In genomic region chr2:28699361-28700335, GRCm38 (mm10) we compare ENCODE assay signal across 8 mouse cellular contexts. TPM values are rescaled to one million over a fixed set of nuclear protein-coding genes. Genes with fewer than 3 reads are reported as not detected.
DNase-seq lines count a peak whose midpoint lies in the region; ATAC-seq and TF ChIP-seq lines count a peak whose summit lies in the region.

TSS of gene Spaca9 (minus strand) at chr2:28699727.
TSS of gene Ak8 (plus strand) at chr2:28700164.

- H3K27ac ChIP-seq in intestine, postnatal 0 days (ENCODE audit: low read depth, low read length), result no peak within 1 kb of the TSS
- H3K27ac ChIP-seq in midbrain, embryonic 12.5 days (replicated peaks), result peak within 1 kb of the TSS; percentile 15; the same call in 1 of the 2 replicates

- WGBS in intestine, postnatal 0 days, result under 1% methylated on average over 53 of the region's 53 CpGs
- WGBS in midbrain, embryonic 12.5 days, result 2% methylated on average over 53 of the region's 53 CpGs

- no peaks in the 10 kb centered on the region for H3K36me3 ChIP-seq in intestine, postnatal 0 days (ENCODE audit: control insufficient read depth, insufficient read depth)
- no peaks in the 10 kb centered on the region for H3K36me3 ChIP-seq in midbrain, embryonic 12.5 days

- TF ChIP-seq CTCF in intestine, postnatal 0 days (IDR thresholded peaks at IDR 0.05; ENCODE audit: low read depth), result no peak

- peak; percentile 78 for ATAC-seq in intestine, postnatal 0 days
- peak; percentile 80 for ATAC-seq in midbrain, embryonic 12.5 days (ENCODE audit: low FRiP score, low read depth)
- ATAC-seq in erythroid progenitor cell, adult 5-6 weeks (replicated peaks; ENCODE audit: low FRiP score, poor library complexity, severe bottlenecking), result no peak

- peak within 1 kb of the TSS; percentile 57 for H3K4me3 ChIP-seq in intestine, postnatal 0 days (ENCODE audit: low read depth, low read length)
- peak within 1 kb of the TSS; percentile 65 for H3K4me3 ChIP-seq in midbrain, embryonic 12.5 days

- no peaks in the 10 kb centered on the region for H3K9me3 ChIP-seq in intestine, postnatal 0 days (ENCODE audit: control insufficient read depth)
- no peaks in the 10 kb centered on the region for H3K9me3 ChIP-seq in midbrain, embryonic 12.5 days

- H3K4me2 ChIP-seq in intestine, postnatal 0 days (replicated peaks; ENCODE audit: low read depth), result peak within 1 kb of the TSS; percentile 97
- peak within 1 kb of the TSS; percentile 96 for H3K4me2 ChIP-seq in midbrain, embryonic 12.5 days (replicated peaks)

- intact Hi-C loops in left cerebral cortex, postnatal 4 days (cut with DNase I), result no loop called here

- H3K4me1 ChIP-seq in intestine, postnatal 0 days (replicated peaks; ENCODE audit: control insufficient read depth, insufficient read depth, low read length), result no peaks in the 10 kb centered on the region; the same call in 1 of the 2 replicates
- H3K4me1 ChIP-seq in midbrain, embryonic 12.5 days, result peaks cover 9% of the 10 kb centered on the region

- H3K9ac ChIP-seq in intestine, postnatal 0 days (ENCODE audit: low read depth, low read length), result peak within 1 kb of the TSS; percentile 43; the same call in 1 of the 2 replicates
- peak within 1 kb of the TSS; percentile 74 for H3K9ac ChIP-seq in midbrain, embryonic 12.5 days (replicated peaks)

- no peaks in the 10 kb centered on the region for H3K27me3 ChIP-seq in intestine, postnatal 0 days (replicated peaks; ENCODE audit: control insufficient read depth, insufficient read depth, low read length)
- peaks cover 35% of the 10 kb centered on the region for H3K27me3 ChIP-seq in midbrain, embryonic 12.5 days

- peak; percentile 85 for DNase-seq in adrenal gland, adult 2 months
- peak; percentile 90 for DNase-seq in embryo, embryonic 10.5 days (ENCODE audit: low spot score)
- DNase-seq in gastrocnemius, postnatal 4 days (ENCODE audit: low spot score in 2 of 2), result peak; percentile 75 to 85
- DNase-seq in left cerebral cortex, postnatal 4 days, result peak; percentile 83
- peak; percentile 35 for DNase-seq in skeletal muscle tissue, adult 2 months (ENCODE audit: low read depth, low spot score)

RNA-seq across cellular contexts. Expression of gene Spaca9, which starts in this region (rescaled TPM):
- under 1 TPM in 1 of 2 experiments, not detected in 1; 0.92 TPM for total RNA-seq in adrenal gland, adult 2 months (2021)
- 0.84 TPM in 1 of 2 replicates, not detected in the other for polyA plus RNA-seq in adrenal gland, adult 2 months (2012; rRNA removed)
- under 1 TPM in 1 of 2 experiments, not detected in 1; 0.88 TPM for total RNA-seq in gastrocnemius, postnatal 4 days (2021)
- 0.60 and 0.86 TPM in 2 replicates for polyA plus RNA-seq in intestine, postnatal 0 days (2015; fragmentation: Nextera tagmentation; extraction: Ambion mirVana)
- not detected for total RNA-seq in left cerebral cortex, postnatal 4 days (2021)
- 0.79 and 1.0 TPM in 2 replicates for polyA plus RNA-seq in midbrain, embryonic 12.5 days (2016; fragmentation: Nextera tagmentation; extraction: Ambion mirVana)
- total RNA-seq in erythroid progenitor cell, adult 5-6 weeks (2015; ENCODE audit: low replicate concordance), result not detected in 2 replicates
- total RNA-seq in erythroid progenitor cell, adult 5-6 weeks (2017; ENCODE audit: low replicate concordance), result not detected in 2 replicates

RNA-seq across cellular contexts. Expression of gene Ak8, which starts in this region (rescaled TPM):
- under 1 TPM; 0.29 to 0.38 TPM for total RNA-seq in adrenal gland, adult 2 months (2021)
- polyA plus RNA-seq in adrenal gland, adult 2 months (2012; rRNA removed), result 0.29 and 0.44 TPM in 2 replicates
- under 1 TPM in 1 of 2 experiments, not detected in 1; 0.23 TPM for total RNA-seq in gastrocnemius, postnatal 4 days (2021)
- 0.16 TPM in 1 of 2 replicates, not detected in the other for polyA plus RNA-seq in intestine, postnatal 0 days (2015; fragmentation: Nextera tagmentation; extraction: Ambion mirVana)
- total RNA-seq in left cerebral cortex, postnatal 4 days (2021), result 1 to 10 TPM; 1.7 to 1.8 TPM
- 0.81 and 1.1 TPM in 2 replicates for polyA plus RNA-seq in midbrain, embryonic 12.5 days (2016; fragmentation: Nextera tagmentation; extraction: Ambion mirVana)
- 0.84 TPM in 1 of 2 replicates, not detected in the other for total RNA-seq in erythroid progenitor cell, adult 5-6 weeks (2015; ENCODE audit: low replicate concordance)
- 0.26 TPM in 1 of 2 replicates, not detected in the other for total RNA-seq in erythroid progenitor cell, adult 5-6 weeks (2017; ENCODE audit: low replicate concordance)

Comparison
In these comparisons a context has a peak if more than half of its experiments do, and no peak if none do; other contexts are left out.
1. Peak in DNase-seq in adrenal gland, adult 2 months; RNA of the genes that start here not detected or under 1 TPM.
2. Peak in DNase-seq in gastrocnemius, postnatal 4 days; RNA of the genes that start here not detected or under 1 TPM.
3. Peak in ATAC-seq, H3K4me3 ChIP-seq, H3K9ac ChIP-seq and H3K4me2 ChIP-seq in intestine, postnatal 0 days; RNA of the genes that start here not detected or under 1 TPM.
4. DNase-seq: peak in every context shown above with its lines; median percentile 90 in embryo, embryonic 10.5 days; 85 in adrenal gland, adult 2 months; 83 in left cerebral cortex, postnatal 4 days; 80 in gastrocnemius, postnatal 4 days; 35 in skeletal muscle tissue, adult 2 months.